Mouse (Mus musculus): ENCODE measurements at regions not wholly inside any gene's neighbourhood (a gene's known extent, or its start where the extent isn't known, plus 50 kb on each side); places are given as distances from the start of the nearest gene placed in this dataset.

GRCm38 (mm10) chr8:33079867-33080585, 348.5 kb upstream of the 5930422O12Rik start:
- TF ChIP-seq CTCF (IDR thresholded peaks at IDR 0.05; ENCODE audit: borderline replicate concordance, insufficient read depth, low read depth, low read length): no peak
- TF ChIP-seq POLR2A (IDR thresholded peaks at IDR 0.05; ENCODE audit: borderline replicate concordance, insufficient read depth, low read length): no peak
